Comparison of ENCODE assay signal across 20 mouse cellular contexts in the genomic region with DNA sequence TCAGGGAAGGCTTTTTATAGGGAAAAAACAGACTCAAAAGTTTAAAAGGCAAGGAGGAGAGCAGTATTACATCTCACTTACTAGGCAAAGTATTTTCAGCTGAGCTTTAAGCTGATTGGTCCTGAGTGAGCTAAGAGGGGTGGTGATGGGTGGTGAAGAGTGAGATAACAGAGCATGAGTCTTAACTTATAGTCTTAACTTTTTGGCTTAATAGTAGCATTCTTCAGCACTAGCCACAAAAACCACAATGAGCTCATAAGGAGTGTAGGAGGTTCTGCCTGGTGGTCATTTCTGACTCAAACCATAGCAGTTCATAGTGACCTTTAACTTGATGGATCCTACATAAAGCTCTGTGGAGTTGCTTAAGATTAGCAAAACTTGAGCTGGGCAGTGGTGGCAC.
"Had no signal": no experiment of that assay in that cellular context is flagged by ENCODE, and none has a peak within 500 bp of the region (broad histone marks: within the 10 kb centered on the region; RNA-seq: fewer than 3 reads in every experiment).

No protein-coding gene starts in this region.

- H3K36me3 ChIP-seq: kidney, embryonic 15.5 days; limb, embryonic 12.5 days; limb, embryonic 15.5 days; midbrain, embryonic 10.5 days; midbrain, embryonic 13.5 days; stomach, embryonic 15.5 days had no signal

- H3K4me1 ChIP-seq: kidney, embryonic 15.5 days; limb, embryonic 12.5 days; limb, embryonic 15.5 days; megakaryocyte, embryonic 14.5 days; midbrain, embryonic 10.5 days; midbrain, embryonic 13.5 days; stomach, embryonic 15.5 days had no signal

- H3K4me3 ChIP-seq: kidney, embryonic 15.5 days; limb, embryonic 12.5 days; limb, embryonic 15.5 days; megakaryocyte, embryonic 14.5 days; midbrain, embryonic 10.5 days; midbrain, embryonic 13.5 days; stomach, embryonic 15.5 days had no signal

- DNase-seq: kidney, adult 2 months; kidney, postnatal 10 days; kidney, postnatal 36 days; left cerebral cortex, postnatal 4 days; liver, postnatal 0 days; lung, embryonic 14.5 days; retina, postnatal 1 day; right cerebral cortex, postnatal 25 days; spleen, adult 18-20 months; thymus, postnatal 25 days had no signal

- H3K27ac ChIP-seq: kidney, embryonic 15.5 days; limb, embryonic 12.5 days; limb, embryonic 15.5 days; liver, embryonic 14.5 days; midbrain, embryonic 10.5 days; midbrain, embryonic 13.5 days; stomach, embryonic 15.5 days had no signal

- H3K27me3 ChIP-seq: kidney, embryonic 15.5 days; limb, embryonic 12.5 days; limb, embryonic 15.5 days; megakaryocyte, embryonic 14.5 days; midbrain, embryonic 13.5 days; stomach, embryonic 15.5 days had no signal

- ATAC-seq: lung, postnatal 0 days; midbrain, embryonic 13.5 days; midbrain, embryonic 16.5 days had no signal
